Mouse (Mus musculus) midbrain, embryonic 13.5 days (tissue): Measurements from ENCODE around the gene Swsap1. TPM values are rescaled to one million over a fixed set of nuclear protein-coding genes. Genes with fewer than 3 reads are reported as not detected.
A peak's percentile ranks its signal among the peaks of the same experiment; 100 is the strongest.

Source experiments
- ATAC-seq: fragments of 200-750 bp; cut with Nextera tagmentation; 2 replicates; pipeline ENCODE4 v1.8.0; 2017; ENCODE audit warnings: mild to moderate bottlenecking, moderate TSS enrichment, moderate library complexity
- H3K27ac ChIP-seq: fragments of 300-500 bp; sonication (generic); 2 replicates; pipeline ENCODE4 v1.5.1; 2015; ENCODE audit warnings: inconsistent platforms, mild to moderate bottlenecking, moderate library complexity
- H3K27me3 ChIP-seq: fragments of 300-500 bp; sonication (generic); 2 replicates; pipeline ENCODE4 v1.6.1; 2015; ENCODE audit warnings: mild to moderate bottlenecking, inconsistent platforms
- H3K36me3 ChIP-seq: fragments of 300-500 bp; sonication (generic); 2 replicates; pipeline ENCODE4 v1.6.1; 2015; ENCODE audit warnings: mild to moderate bottlenecking, inconsistent platforms
- H3K4me1 ChIP-seq: fragments of 300-500 bp; sonication (generic); replicated peaks from 2 replicates; pipeline ENCODE4 v1.6.1; 2015; ENCODE audit warnings: inconsistent platforms
- H3K4me2 ChIP-seq: fragments of 300-500 bp; sonication (generic); replicated peaks from 2 replicates; pipeline ENCODE4 v1.6.1; 2015; ENCODE audit warnings: moderate library complexity, mild to moderate bottlenecking, inconsistent platforms
- H3K4me3 ChIP-seq: fragments of 300-500 bp; sonication (generic); replicated peaks from 2 replicates; pipeline ENCODE4 v1.5.1; 2015; ENCODE audit warnings: mild to moderate bottlenecking, inconsistent platforms
- H3K9ac ChIP-seq: fragments of 300-500 bp; sonication (generic); replicated peaks from 2 replicates; pipeline ENCODE4 v1.6.1; 2015; ENCODE audit warnings: mild to moderate bottlenecking, inconsistent platforms
- H3K9me3 ChIP-seq: fragments of 300-500 bp; sonication (generic); 2 replicates; pipeline ENCODE4 v1.6.1; 2016; ENCODE audit warnings: mild to moderate bottlenecking, inconsistent platforms
- WGBS: fragments of 180-500 bp; shearing (Covaris S2); methylation state at CpG from one replicate; pipeline ENCODE4 v1.1.7; 2015; 5-methylcytosine and 5-hydroxymethylcytosine counted together
- polyA plus RNA-seq: library from polyadenylated mRNA; unstranded; fragments of >200 nt; fragmentation: Nextera tagmentation; extraction: Ambion mirVana; gene quantifications from 2 replicates; pipeline ENCODE4 v1.2.1, GENCODE M21; 2015

Gene Swsap1
- polyA plus RNA-seq, 1 experiment from 2014 or later: 12.6 TPM

GRCm38 (mm10) chr9:21976626-21977175 is 21.1 kb downstream of the Swsap1 start:
- Histone ChIP-seq H3K36me3 (no peaks in the 10 kb centered on the region), H3K4me2 (no peak overlapping the region), H3K27ac (no peak overlapping the region), H3K4me3 (no peak overlapping the region), H3K9me3 (no peaks in the 10 kb centered on the region), H3K4me1 (no peaks in the 10 kb centered on the region), H3K9ac (no peak overlapping the region), H3K27me3 (no peaks in the 10 kb centered on the region)
- WGBS: 90% methylated on average over 10 of the region's 10 CpGs
- no peak for ATAC-seq

- no peak overlapping the region for H3K4me2 ChIP-seq
- no peak overlapping the region for H3K27ac ChIP-seq
- no peaks in the 10 kb centered on the region for H3K9me3 ChIP-seq
- no peaks in the 10 kb centered on the region for H3K36me3 ChIP-seq
- H3K9ac ChIP-seq: no peak overlapping the region
- ATAC-seq: no peak
- H3K27me3 ChIP-seq: no peaks in the 10 kb centered on the region
- H3K4me3 ChIP-seq: no peak overlapping the region
- no peaks in the 10 kb centered on the region for H3K4me1 ChIP-seq
- 89% methylated on average over 5 of the region's 5 CpGs for WGBS
Measured at GRCm38 (mm10) chr9:21977331-21977730, 21.8 kb downstream of the Swsap1 start.

GRCm38 (mm10) chr9:21977972-21978371 is 22.4 kb downstream of the Swsap1 start:
- H3K9me3 ChIP-seq: no peaks in the 10 kb centered on the region
- H3K4me3 ChIP-seq: no peak overlapping the region
- 18% methylated on average over 2 of the region's 2 CpGs for WGBS
- no peak overlapping the region for H3K9ac ChIP-seq
- H3K4me1 ChIP-seq: no peaks in the 10 kb centered on the region
- no peak for ATAC-seq
- no peak overlapping the region for H3K4me2 ChIP-seq
- no peak overlapping the region for H3K27ac ChIP-seq
- no peaks in the 10 kb centered on the region for H3K36me3 ChIP-seq
- no peaks in the 10 kb centered on the region for H3K27me3 ChIP-seq

GRCm38 (mm10) chr9:21978398-21979128 is 23.0 kb downstream of the Swsap1 start:
- 96% methylated on average over 4 of the region's 4 CpGs for WGBS
- Histone ChIP-seq H3K27me3 (0 out of 2 replicates have a peak, but pooled peaks cover under 1% of the 10 kb centered on the region), H3K4me3 (no peak overlapping the region), H3K4me1 (0 out of 2 replicates have a peak, but pooled peaks cover under 1% of the 10 kb centered on the region), H3K9me3 (no peaks in the 10 kb centered on the region), H3K4me2 (no peak overlapping the region), H3K36me3 (no peaks in the 10 kb centered on the region), H3K27ac (no peak overlapping the region), H3K9ac (no peak overlapping the region)
- ATAC-seq: no peak

GRCm38 (mm10) chr9:21983911-21984310 is 28.4 kb downstream of the Swsap1 start:
- Histone ChIP-seq H3K9ac (no peak overlapping the region), H3K4me3 (no peak overlapping the region), H3K4me1 (peaks cover 21% of the 10 kb centered on the region), H3K4me2 (no peak overlapping the region), H3K9me3 (no peaks in the 10 kb centered on the region), H3K27me3 (peaks cover 40% of the 10 kb centered on the region), H3K27ac (no peak overlapping the region), H3K36me3 (no peaks in the 10 kb centered on the region)
- 9% methylated on average over 3 of the region's 3 CpGs for WGBS
- ATAC-seq: no peak

- 9% methylated on average over 36 of the region's 36 CpGs for WGBS
- no peak overlapping the region for H3K27ac ChIP-seq
- H3K9ac ChIP-seq: no peak overlapping the region; the same call in 1 of the 2 replicates
- H3K4me2 ChIP-seq: peak overlapping the region; percentile 60
- peaks cover 34% of the 10 kb centered on the region for H3K4me1 ChIP-seq
- no peaks in the 10 kb centered on the region for H3K9me3 ChIP-seq
- H3K4me3 ChIP-seq: peak overlapping the region; percentile 36; the same call in 1 of the 2 replicates
- H3K36me3 ChIP-seq: no peaks in the 10 kb centered on the region; the same call in 1 of the 2 replicates
- H3K27me3 ChIP-seq: peaks cover 79% of the 10 kb centered on the region
- ATAC-seq: no peak
Measured at GRCm38 (mm10) chr9:21987592-21988342, 32.2 kb downstream of the Swsap1 start.

- H3K4me2 ChIP-seq: peak overlapping the region; percentile 60
- no peak overlapping the region for H3K27ac ChIP-seq
- peaks cover 34% of the 10 kb centered on the region for H3K4me1 ChIP-seq
- ATAC-seq: peak; percentile 37
- WGBS: 1% methylated on average over 31 of the region's 32 CpGs
- H3K9ac ChIP-seq: peak overlapping the region; percentile 54; the same call in 1 of the 2 replicates
- no peaks in the 10 kb centered on the region for H3K9me3 ChIP-seq
- peak overlapping the region; percentile 36 for H3K4me3 ChIP-seq
- no peaks in the 10 kb centered on the region; the same call in 1 of the 2 replicates for H3K36me3 ChIP-seq
- H3K27me3 ChIP-seq: peaks cover 81% of the 10 kb centered on the region
Measured at GRCm38 (mm10) chr9:21988421-21989101, 33.0 kb downstream of the Swsap1 start.

- H3K9me3 ChIP-seq: no peaks in the 10 kb centered on the region
- H3K36me3 ChIP-seq: no peaks in the 10 kb centered on the region; the same call in 1 of the 2 replicates
- H3K27ac ChIP-seq: no peak within 1 kb of the TSS
- peaks cover 79% of the 10 kb centered on the region for H3K27me3 ChIP-seq
- peaks cover 28% of the 10 kb centered on the region for H3K4me1 ChIP-seq
- under 1% methylated on average over 42 of the region's 42 CpGs for WGBS
- peak within 1 kb of the TSS; percentile 60 for H3K4me2 ChIP-seq
- peak within 1 kb of the TSS; percentile 36 for H3K4me3 ChIP-seq
- peak within 1 kb of the TSS; percentile 54 for H3K9ac ChIP-seq
- no peak for ATAC-seq
Measured at GRCm38 (mm10) chr9:21989230-21990110, 33.9 kb downstream of the Swsap1 start, which contains the start of gene Rgl3. Gene Rgl3, minus strand, starts transcription at chr9:21989446.

- Histone ChIP-seq H3K4me2 (no peak overlapping the region), H3K36me3 (no peaks in the 10 kb centered on the region; the same call in 1 of the 2 replicates), H3K27me3 (peaks cover 59% of the 10 kb centered on the region), H3K4me3 (no peak overlapping the region), H3K4me1 (peaks cover 28% of the 10 kb centered on the region), H3K27ac (no peak overlapping the region), H3K9me3 (no peaks in the 10 kb centered on the region), H3K9ac (no peak overlapping the region)
- WGBS: 83% methylated on average over 4 of the region's 4 CpGs
- no peak for ATAC-seq
Measured at GRCm38 (mm10) chr9:21992227-21992626, 36.7 kb downstream of the Swsap1 start.

- peaks cover 18% of the 10 kb centered on the region for H3K27me3 ChIP-seq
- H3K4me2 ChIP-seq: no peak overlapping the region
Measured at GRCm38 (mm10) chr9:21996178-21996867, 40.8 kb downstream of the Swsap1 start.

More at GRCm38 (mm10) chr9:21996178-21996867, 40.8 kb downstream of the Swsap1 start:
- H3K4me3 ChIP-seq: no peak overlapping the region
- H3K4me1 ChIP-seq: peaks cover 1% of the 10 kb centered on the region; the same call in 1 of the 2 replicates
- no peak for ATAC-seq
- no peaks in the 10 kb centered on the region for H3K9me3 ChIP-seq
- WGBS: 94% methylated on average over 3 of the region's 3 CpGs
- no peak overlapping the region for H3K9ac ChIP-seq
- no peak overlapping the region for H3K27ac ChIP-seq
- H3K36me3 ChIP-seq: no peaks in the 10 kb centered on the region; the same call in 1 of the 2 replicates
